Mouse (Mus musculus): ENCODE measurements around the gene Mrtfb. TPM values are rescaled to one million over a fixed set of nuclear protein-coding genes. Genes with fewer than 3 reads are reported as not detected.
A peak's percentile ranks its signal among the peaks of the same experiment; 100 is the strongest.

Gene Mrtfb
- total and polyA plus RNA-seq, 3 experiments: 8.3 to 27.1 (median 24.9) TPM

GRCm38 (mm10) chr16:13401591-13401990 is 145.3 kb downstream of the Mrtfb start:
- Histone ChIP-seq H3K4me3 (no peak overlapping the region), H3K27ac (no peak overlapping the region), H3K36me3 (ENCODE audit: control insufficient read depth, insufficient read depth, low read length) (no peaks in the 10 kb centered on the region), H3K27me3 (ENCODE audit: control insufficient read depth, insufficient read depth, low read length) (no peaks in the 10 kb centered on the region), H3K9ac (ENCODE audit: low read depth, low read length) (no peak overlapping the region), H3K79me2 (replicated peaks; ENCODE audit: control insufficient read depth, insufficient read depth, low read length) (no peaks in the 10 kb centered on the region), H3K4me1 (ENCODE audit: control insufficient read depth, insufficient read depth, low read length) (no peaks in the 10 kb centered on the region)
- TF ChIP-seq CTCF (IDR thresholded peaks at IDR 0.05): no peak
- TF ChIP-seq EP300 (IDR thresholded peaks at IDR 0.05; ENCODE audit: insufficient read depth, low read depth, low read length): no peak
- TF ChIP-seq POLR2A (IDR thresholded peaks at IDR 0.05; ENCODE audit: insufficient read depth, low read depth, low read length): no peak
- DNase-seq: no peak
- intact Hi-C loops (cut with DNase I): loop anchor here (5.0 kb wide), 1 partner anchor 259 kb away; no protein-coding TSS in a partner anchor
- WGBS: 82% methylated on average over 5 of the region's 5 CpGs

GRCm38 (mm10) chr16:13404656-13405055 is 148.4 kb downstream of the Mrtfb start:
- no peaks in the 10 kb centered on the region for H3K36me3 ChIP-seq (ENCODE audit: control insufficient read depth, insufficient read depth, low read length)
- no peak overlapping the region for H3K9ac ChIP-seq (ENCODE audit: low read depth, low read length)
- H3K27ac ChIP-seq: no peak overlapping the region
- H3K79me2 ChIP-seq (replicated peaks; ENCODE audit: control insufficient read depth, insufficient read depth, low read length): no peaks in the 10 kb centered on the region
- TF ChIP-seq CTCF (IDR thresholded peaks at IDR 0.05): no peak
- no peak for TF ChIP-seq POLR2A (IDR thresholded peaks at IDR 0.05; ENCODE audit: insufficient read depth, low read depth, low read length)
- TF ChIP-seq EP300 (IDR thresholded peaks at IDR 0.05; ENCODE audit: insufficient read depth, low read depth, low read length): no peak
- H3K27me3 ChIP-seq (ENCODE audit: control insufficient read depth, insufficient read depth, low read length): no peaks in the 10 kb centered on the region
- 84% methylated on average over 6 of the region's 6 CpGs for WGBS
- H3K4me3 ChIP-seq: no peak overlapping the region
- intact Hi-C loops (cut with DNase I): loop anchor here (5.0 kb wide), 2 partner anchors 47 to 262 kb away; no protein-coding TSS in a partner anchor
- no peaks in the 10 kb centered on the region for H3K4me1 ChIP-seq (ENCODE audit: control insufficient read depth, insufficient read depth, low read length)
- no peak for DNase-seq

DNA sequence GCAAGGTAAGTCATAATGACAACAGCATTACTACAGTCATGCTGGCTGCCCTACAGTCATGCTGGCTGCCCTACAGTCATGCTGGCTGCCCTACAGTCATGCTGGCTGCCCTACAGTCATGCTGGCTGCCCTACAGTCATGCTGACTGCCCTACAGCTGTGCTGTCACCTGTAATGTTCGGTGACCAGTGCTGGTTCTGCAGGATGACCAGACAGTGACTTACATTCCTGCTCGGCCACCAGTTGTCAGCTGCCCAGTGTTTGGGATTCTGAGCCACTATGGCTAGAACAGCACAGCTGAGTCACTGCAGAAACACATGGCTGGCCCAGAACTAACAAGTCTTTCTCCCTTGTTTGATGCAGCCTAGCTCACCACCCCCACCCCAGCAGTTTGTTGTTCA is 149.1 kb downstream of the Mrtfb start:
- no peak overlapping the region for H3K4me3 ChIP-seq
- no peaks in the 10 kb centered on the region for H3K36me3 ChIP-seq (ENCODE audit: control insufficient read depth, insufficient read depth, low read length)
- DNase-seq: no peak
- H3K27me3 ChIP-seq (ENCODE audit: control insufficient read depth, insufficient read depth, low read length): no peaks in the 10 kb centered on the region
- no peaks in the 10 kb centered on the region for H3K79me2 ChIP-seq (replicated peaks; ENCODE audit: control insufficient read depth, insufficient read depth, low read length)
- TF ChIP-seq POLR2A (IDR thresholded peaks at IDR 0.05; ENCODE audit: insufficient read depth, low read depth, low read length): no peak
- no peak for TF ChIP-seq CTCF (IDR thresholded peaks at IDR 0.05)
- no peak for TF ChIP-seq EP300 (IDR thresholded peaks at IDR 0.05; ENCODE audit: insufficient read depth, low read depth, low read length)
- no peak overlapping the region for H3K9ac ChIP-seq (ENCODE audit: low read depth, low read length)
- H3K4me1 ChIP-seq (ENCODE audit: control insufficient read depth, insufficient read depth, low read length): no peaks in the 10 kb centered on the region
- H3K27ac ChIP-seq: no peak overlapping the region
- 87% methylated on average over 2 of the region's 2 CpGs for WGBS
- intact Hi-C loops (cut with DNase I): loop anchor here (5.0 kb wide), 1 partner anchor 48 kb away; no protein-coding TSS in a partner anchor

- peak in 1 of 2 experiments; percentile 20 for DNase-seq
- Histone ChIP-seq H3K27me3 (ENCODE audit: control insufficient read depth, insufficient read depth, low read length) (no peaks in the 10 kb centered on the region), H3K9ac (ENCODE audit: low read depth, low read length) (no peak overlapping the region), H3K27ac (no peak overlapping the region), H3K36me3 (ENCODE audit: control insufficient read depth, insufficient read depth, low read length) (no peaks in the 10 kb centered on the region), H3K4me1 (ENCODE audit: control insufficient read depth, insufficient read depth, low read length) (peaks cover 2% of the 10 kb centered on the region; the same call in 1 of the 2 replicates), H3K79me2 (replicated peaks; ENCODE audit: control insufficient read depth, insufficient read depth, low read length) (no peaks in the 10 kb centered on the region), H3K4me3 (no peak overlapping the region)
- TF ChIP-seq CTCF (IDR thresholded peaks at IDR 0.05) (peak; percentile 82), POLR2A (IDR thresholded peaks at IDR 0.05; ENCODE audit: insufficient read depth, low read depth, low read length) (no peak), EP300 (IDR thresholded peaks at IDR 0.05; ENCODE audit: insufficient read depth, low read depth, low read length) (no peak)
- 52% methylated on average over 4 of the region's 4 CpGs for WGBS
- intact Hi-C loops (cut with DNase I): loop anchor here (1.0 to 5.0 kb wide), 3 partner anchors 52 to 292 kb away; no protein-coding TSS in a partner anchor
Measured at GRCm38 (mm10) chr16:13409530-13410163, 153.4 kb downstream of the Mrtfb start.

DNA sequence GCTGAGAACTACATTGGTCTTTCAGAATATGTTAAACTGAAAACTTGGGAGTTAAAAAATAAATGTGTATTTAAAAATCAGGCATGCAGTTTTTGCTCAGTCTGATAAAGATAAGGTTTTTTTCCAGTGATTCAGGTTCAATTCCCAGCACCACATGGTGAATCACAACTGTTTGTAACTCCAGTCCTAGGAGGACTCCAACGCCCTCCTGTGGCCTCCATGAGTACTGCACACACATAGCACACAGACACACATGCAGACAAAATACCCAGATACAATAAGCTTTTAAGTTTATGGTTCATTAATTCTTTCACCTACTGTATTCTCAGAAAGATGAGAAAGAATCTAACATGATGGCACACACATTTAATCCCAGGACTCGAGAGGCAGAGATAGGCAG is 154.5 kb downstream of the Mrtfb start:
- Histone ChIP-seq H3K36me3 (ENCODE audit: control insufficient read depth, insufficient read depth, low read length) (no peaks in the 10 kb centered on the region), H3K27ac (no peak overlapping the region), H3K4me1 (ENCODE audit: control insufficient read depth, insufficient read depth, low read length) (peaks cover 5% of the 10 kb centered on the region; the same call in 1 of the 2 replicates), H3K4me3 (no peak overlapping the region), H3K27me3 (ENCODE audit: control insufficient read depth, insufficient read depth, low read length) (no peaks in the 10 kb centered on the region), H3K79me2 (replicated peaks; ENCODE audit: control insufficient read depth, insufficient read depth, low read length) (no peaks in the 10 kb centered on the region), H3K9ac (ENCODE audit: low read depth, low read length) (no peak overlapping the region)
- TF ChIP-seq CTCF (IDR thresholded peaks at IDR 0.05) (peak; percentile 54), POLR2A (IDR thresholded peaks at IDR 0.05; ENCODE audit: insufficient read depth, low read depth, low read length) (no peak), EP300 (IDR thresholded peaks at IDR 0.05; ENCODE audit: insufficient read depth, low read depth, low read length) (no peak)
- DNase-seq: no peak
- intact Hi-C loops (cut with DNase I): loop anchor here (1.0 kb wide), 1 partner anchor 293 kb away; no protein-coding TSS in a partner anchor
- WGBS: 83% methylated on average over 2 of the region's 2 CpGs

DNA sequence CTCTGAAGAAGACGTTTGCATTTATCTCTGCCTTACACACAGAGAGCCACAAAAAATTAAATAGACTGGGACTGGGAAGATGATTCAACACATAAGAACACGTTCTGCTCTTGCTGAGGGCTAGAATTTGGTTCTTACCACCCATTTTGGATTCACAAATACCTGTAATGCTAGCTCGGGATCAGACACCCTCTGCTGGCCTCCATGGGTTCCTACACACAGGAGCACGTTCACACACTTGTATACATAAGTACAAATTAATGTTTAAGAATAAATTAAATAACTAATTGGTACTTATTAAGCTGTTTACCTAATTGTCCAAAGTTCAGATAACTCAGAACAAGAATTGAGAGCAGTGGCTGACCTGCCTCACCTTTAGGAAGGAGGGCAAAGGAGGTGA is 155.2 kb downstream of the Mrtfb start:
- Histone ChIP-seq H3K36me3 (ENCODE audit: control insufficient read depth, insufficient read depth, low read length) (no peaks in the 10 kb centered on the region), H3K4me3 (no peak overlapping the region), H3K79me2 (replicated peaks; ENCODE audit: control insufficient read depth, insufficient read depth, low read length) (no peaks in the 10 kb centered on the region), H3K27ac (no peak overlapping the region), H3K9ac (ENCODE audit: low read depth, low read length) (no peak overlapping the region), H3K4me1 (ENCODE audit: control insufficient read depth, insufficient read depth, low read length) (peaks cover 7% of the 10 kb centered on the region; the same call in 1 of the 2 replicates), H3K27me3 (ENCODE audit: control insufficient read depth, insufficient read depth, low read length) (no peaks in the 10 kb centered on the region)
- no peak for DNase-seq
- TF ChIP-seq POLR2A (IDR thresholded peaks at IDR 0.05; ENCODE audit: insufficient read depth, low read depth, low read length) (no peak), CTCF (IDR thresholded peaks at IDR 0.05) (peak; percentile 54)
- intact Hi-C loops (cut with DNase I): no loop called here
- WGBS: 96% methylated on average over 4 of the region's 4 CpGs

Data from heart, adult 2 months (tissue).